Mouse (Mus musculus) intestine, postnatal 0 days (tissue): ENCODE data around the gene Cntn5. TPM values are rescaled to one million over a fixed set of nuclear protein-coding genes. Genes with fewer than 3 reads are reported as not detected.

ENCODE experiments used
- ATAC-seq: fragments of 200-750 bp; cut with Nextera tagmentation; 2 replicates; pipeline ENCODE4 v1.8.0; 2017; ENCODE audit warnings: mild to moderate bottlenecking, moderate TSS enrichment, moderate library complexity
- H3K27ac ChIP-seq: fragments of 300-500 bp; sonication (generic); 2 replicates; pipeline ENCODE4 v1.5.1; 2014; ENCODE audit warnings: mild to moderate bottlenecking, low read depth, low read length, moderate library complexity
- H3K27me3 ChIP-seq: fragments of 300-500 bp; sonication (generic); replicated peaks from 2 replicates; pipeline ENCODE4 v1.6.1; 2014; ENCODE audit warnings: low read length, mixed read lengths; ENCODE audit not compliant: control insufficient read depth, insufficient read depth
- H3K36me3 ChIP-seq: fragments of 300-500 bp; sonication (generic); 2 replicates; pipeline ENCODE4 v1.6.1; 2014; ENCODE audit warnings: mild to moderate bottlenecking, moderate library complexity; ENCODE audit not compliant: control insufficient read depth, insufficient read depth
- H3K4me1 ChIP-seq: fragments of 300-500 bp; sonication (generic); replicated peaks from 2 replicates; pipeline ENCODE4 v1.6.1; 2014; ENCODE audit warnings: antibody characterized with exemption, low read length, mixed read lengths; ENCODE audit not compliant: control insufficient read depth, insufficient read depth
- H3K4me2 ChIP-seq: fragments of 300-500 bp; sonication (generic); replicated peaks from 2 replicates; pipeline ENCODE4 v1.6.1; 2014; ENCODE audit warnings: low read depth, mild to moderate bottlenecking, moderate library complexity
- H3K4me3 ChIP-seq: fragments of 300-500 bp; sonication (generic); 2 replicates; pipeline ENCODE4 v1.5.1; 2014; ENCODE audit warnings: low read depth, low read length
- H3K9ac ChIP-seq: fragments of 300-500 bp; sonication (generic); 2 replicates; pipeline ENCODE4 v1.6.1; 2014; ENCODE audit warnings: mild to moderate bottlenecking, low read depth, low read length
- H3K9me3 ChIP-seq: fragments of 300-500 bp; sonication (generic); 2 replicates; pipeline ENCODE4 v1.6.1; 2016; ENCODE audit warnings: mixed run types; ENCODE audit not compliant: control insufficient read depth
- CTCF ChIP-seq: sonication (generic); IDR thresholded peaks from 2 replicates; pipeline ENCODE4 v1.5.1; 2016; ENCODE audit warnings: low read depth, mild to moderate bottlenecking, control low read depth, antibody characterized with exemption, moderate library complexity
- WGBS: fragments of 180-500 bp; shearing (Covaris S2); extraction: QIAGEN DNeasy Blood & Tissue Kit; methylation state at CpG from one replicate; pipeline ENCODE4 v1.1.7; 2014; 5-methylcytosine and 5-hydroxymethylcytosine counted together
- polyA plus RNA-seq: library from polyadenylated mRNA; unstranded; fragments of >200 nt; fragmentation: Nextera tagmentation; extraction: Ambion mirVana; gene quantifications from 2 replicates; pipeline ENCODE4 v1.2.1, GENCODE M21; 2015

The Cntn5 gene
- polyA plus RNA-seq, 1 experiment from 2014 or later = 0.87 TPM

DNA sequence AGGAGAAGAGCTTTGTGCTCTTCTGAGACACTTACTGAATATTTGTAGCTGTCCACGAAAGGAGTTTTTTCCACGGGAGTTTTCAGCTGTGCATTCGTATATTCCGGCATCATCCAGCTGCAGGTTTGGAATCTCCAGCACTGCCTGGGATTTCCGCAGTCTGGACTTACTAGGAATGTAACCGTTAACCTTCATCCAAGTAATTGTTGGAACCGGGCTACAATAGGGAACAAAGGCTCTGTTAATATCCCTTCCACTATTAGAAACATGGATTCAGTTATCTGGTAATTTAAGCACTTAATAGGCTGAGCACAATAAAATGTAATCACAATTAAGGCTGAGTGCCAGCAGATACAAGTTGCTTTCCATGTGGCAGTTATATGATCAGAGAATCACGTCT, 920.5 kb downstream of the Cntn5 start:
- WGBS = 72% methylated on average over 8 of the region's 8 CpGs
- Histone ChIP-seq H3K27ac (no peak overlapping the region), H3K4me3 (no peak overlapping the region), H3K27me3 (no peaks in the 10 kb centered on the region), H3K9ac (no peak overlapping the region), H3K9me3 (no peaks in the 10 kb centered on the region), H3K36me3 (no peaks in the 10 kb centered on the region), H3K4me2 (no peak overlapping the region), H3K4me1 (no peaks in the 10 kb centered on the region)
- TF ChIP-seq CTCF = no peak
- ATAC-seq = no peak

DNA sequence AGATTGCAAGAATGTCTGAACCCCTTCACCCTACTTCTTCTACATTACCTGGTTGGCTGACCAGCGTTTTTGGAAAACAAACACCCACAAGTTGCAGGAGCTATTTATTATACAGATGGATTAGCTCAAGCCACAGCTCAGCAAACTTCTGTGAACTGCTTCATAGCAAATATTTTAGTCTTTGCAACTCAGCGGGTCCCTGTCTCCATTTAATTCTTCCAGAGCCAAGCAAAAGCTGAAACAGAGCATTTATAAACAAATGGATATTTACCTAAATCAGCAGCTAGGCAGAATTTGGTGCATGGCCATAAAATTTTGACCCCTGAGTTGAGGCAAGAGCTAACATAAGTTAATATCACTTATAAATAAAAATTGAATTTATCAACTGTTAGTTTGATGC, 921.4 kb downstream of the Cntn5 start:
- no peak overlapping the region for H3K4me2 ChIP-seq
- TF ChIP-seq CTCF = no peak
- no peak overlapping the region for H3K27ac ChIP-seq
- H3K9ac ChIP-seq = no peak overlapping the region
- no peaks in the 10 kb centered on the region for H3K27me3 ChIP-seq
- ATAC-seq = no peak
- 52% methylated on average over 2 of the region's 2 CpGs for WGBS
- H3K36me3 ChIP-seq = no peaks in the 10 kb centered on the region
- no peak overlapping the region for H3K4me3 ChIP-seq
- H3K4me1 ChIP-seq = no peaks in the 10 kb centered on the region
- no peaks in the 10 kb centered on the region for H3K9me3 ChIP-seq

DNA sequence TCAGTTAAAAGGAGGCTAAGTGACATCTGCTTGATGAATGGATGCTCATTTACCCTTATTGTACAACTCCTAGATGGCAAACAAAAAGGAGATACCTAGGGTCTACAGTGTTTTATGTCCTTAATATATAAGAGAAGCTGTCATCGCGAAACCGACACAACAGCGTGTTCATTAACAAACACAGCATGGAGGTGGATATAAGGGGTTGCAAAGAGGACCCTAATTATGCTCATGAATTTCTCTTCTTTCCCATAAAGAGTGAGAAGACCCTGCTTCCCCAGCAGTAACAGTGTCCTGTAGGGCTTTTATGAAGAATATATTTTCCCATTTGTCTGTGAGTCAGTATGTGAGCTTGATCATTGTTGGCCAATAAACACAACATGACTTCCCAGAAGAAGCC, 939.2 kb downstream of the Cntn5 start:
- ATAC-seq = no peak
- Histone ChIP-seq H3K4me2 (no peak overlapping the region), H3K9ac (no peak overlapping the region), H3K27ac (no peak overlapping the region), H3K27me3 (no peaks in the 10 kb centered on the region), H3K9me3 (no peaks in the 10 kb centered on the region), H3K4me3 (no peak overlapping the region), H3K36me3 (no peaks in the 10 kb centered on the region), H3K4me1 (no peaks in the 10 kb centered on the region)
- 90% methylated on average over 4 of the region's 4 CpGs for WGBS
- TF ChIP-seq CTCF = no peak

GRCm38 (mm10) chr9:9960610-9961172, 943.9 kb downstream of the Cntn5 start:
- no peak for ATAC-seq
- Histone ChIP-seq H3K4me1 (no peaks in the 10 kb centered on the region), H3K4me2 (no peak overlapping the region), H3K27ac (no peak overlapping the region), H3K4me3 (no peak overlapping the region), H3K36me3 (no peaks in the 10 kb centered on the region), H3K27me3 (no peaks in the 10 kb centered on the region), H3K9ac (no peak overlapping the region), H3K9me3 (no peaks in the 10 kb centered on the region)
- no peak for TF ChIP-seq CTCF

DNA sequence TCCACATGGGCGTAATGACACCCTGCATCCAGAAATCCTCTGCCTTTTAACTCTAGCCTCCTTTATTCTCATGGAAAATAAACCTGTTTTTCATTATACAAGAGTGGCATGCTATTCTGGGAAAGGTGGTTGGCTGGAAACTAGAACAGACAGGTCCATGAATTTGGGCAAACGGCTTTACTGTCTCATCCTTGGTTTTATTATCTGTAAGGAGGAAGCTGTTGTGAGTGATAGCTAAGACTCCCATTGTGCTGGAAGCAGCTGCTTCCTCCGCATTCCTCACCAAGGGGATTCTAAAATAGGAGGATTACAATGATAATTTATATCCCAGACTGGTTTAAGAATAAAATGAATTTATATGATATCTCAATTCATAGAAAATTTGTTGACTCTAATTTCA, 955.2 kb downstream of the Cntn5 start:
- no peak for TF ChIP-seq CTCF
- Histone ChIP-seq H3K4me2 (no peak overlapping the region), H3K36me3 (no peaks in the 10 kb centered on the region), H3K27me3 (no peaks in the 10 kb centered on the region), H3K9me3 (no peaks in the 10 kb centered on the region), H3K27ac (no peak overlapping the region), H3K4me3 (no peak overlapping the region), H3K4me1 (no peaks in the 10 kb centered on the region), H3K9ac (no peak overlapping the region)
- no peak for ATAC-seq
- WGBS = 62% methylated on average over 3 of the region's 3 CpGs

GRCm38 (mm10) chr9:9944872-9945271, 959.7 kb downstream of the Cntn5 start:
- Histone ChIP-seq H3K27me3 (no peaks in the 10 kb centered on the region), H3K9ac (no peak overlapping the region), H3K4me2 (no peak overlapping the region), H3K4me3 (no peak overlapping the region), H3K36me3 (no peaks in the 10 kb centered on the region), H3K9me3 (no peaks in the 10 kb centered on the region), H3K27ac (no peak overlapping the region), H3K4me1 (no peaks in the 10 kb centered on the region)
- ATAC-seq = no peak
- TF ChIP-seq CTCF = no peak
- 46% methylated on average over 1 of the region's 1 CpGs for WGBS
